Mouse (Mus musculus): ENCODE measurements around the gene Pde10a. TPM values are rescaled to one million over a fixed set of nuclear protein-coding genes. Genes with fewer than 3 reads are reported as not detected.

The Pde10a gene
- polyA plus RNA-seq, 1 experiment, result 0.34 TPM

DNA sequence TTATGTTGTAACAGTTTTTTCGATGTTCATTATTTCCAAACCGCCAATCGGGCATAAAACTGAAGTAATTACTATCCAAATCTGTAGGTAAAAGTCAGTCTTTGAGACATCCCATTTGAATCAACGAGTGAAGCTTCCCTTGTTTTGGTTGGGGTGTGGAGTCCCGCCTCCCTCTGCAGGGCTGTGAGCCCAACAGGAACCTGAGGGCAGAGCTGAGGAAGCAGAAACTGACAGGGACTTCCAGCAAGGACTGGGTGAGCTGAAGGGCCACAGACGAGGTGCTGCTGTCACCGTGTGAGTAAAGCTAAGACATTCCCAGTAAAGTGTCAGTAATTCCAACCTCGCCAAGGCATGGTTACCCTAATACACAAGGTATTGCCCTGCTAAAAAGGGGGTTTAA lies 313.1 kb downstream of the Pde10a start:
- H3K36me3 ChIP-seq (ENCODE audit: control insufficient read depth, insufficient read depth), result no peaks in the 10 kb centered on the region
- no peak overlapping the region for H3ac ChIP-seq (ENCODE audit: control insufficient read depth, insufficient read length)
- H3K4me3 ChIP-seq, result no peak overlapping the region
- peaks cover 5% of the 10 kb centered on the region for H3K27me3 ChIP-seq (ENCODE audit: control insufficient read depth, insufficient read depth, insufficient read length)
- no peak for TF ChIP-seq USF1 (IDR thresholded peaks at IDR 0.05; ENCODE audit: low read depth)
- no peak for TF ChIP-seq REST (IDR thresholded peaks at IDR 0.05; ENCODE audit: insufficient read depth, insufficient read length)
- TF ChIP-seq SRF (IDR thresholded peaks at IDR 0.05; ENCODE audit: control insufficient read depth, insufficient read length, low read depth), result no peak
- no peaks in the 10 kb centered on the region for H3K79me2 ChIP-seq (ENCODE audit: control insufficient read depth, insufficient read depth)
- H3K4me2 ChIP-seq (ENCODE audit: low read depth), result no peak overlapping the region

DNA sequence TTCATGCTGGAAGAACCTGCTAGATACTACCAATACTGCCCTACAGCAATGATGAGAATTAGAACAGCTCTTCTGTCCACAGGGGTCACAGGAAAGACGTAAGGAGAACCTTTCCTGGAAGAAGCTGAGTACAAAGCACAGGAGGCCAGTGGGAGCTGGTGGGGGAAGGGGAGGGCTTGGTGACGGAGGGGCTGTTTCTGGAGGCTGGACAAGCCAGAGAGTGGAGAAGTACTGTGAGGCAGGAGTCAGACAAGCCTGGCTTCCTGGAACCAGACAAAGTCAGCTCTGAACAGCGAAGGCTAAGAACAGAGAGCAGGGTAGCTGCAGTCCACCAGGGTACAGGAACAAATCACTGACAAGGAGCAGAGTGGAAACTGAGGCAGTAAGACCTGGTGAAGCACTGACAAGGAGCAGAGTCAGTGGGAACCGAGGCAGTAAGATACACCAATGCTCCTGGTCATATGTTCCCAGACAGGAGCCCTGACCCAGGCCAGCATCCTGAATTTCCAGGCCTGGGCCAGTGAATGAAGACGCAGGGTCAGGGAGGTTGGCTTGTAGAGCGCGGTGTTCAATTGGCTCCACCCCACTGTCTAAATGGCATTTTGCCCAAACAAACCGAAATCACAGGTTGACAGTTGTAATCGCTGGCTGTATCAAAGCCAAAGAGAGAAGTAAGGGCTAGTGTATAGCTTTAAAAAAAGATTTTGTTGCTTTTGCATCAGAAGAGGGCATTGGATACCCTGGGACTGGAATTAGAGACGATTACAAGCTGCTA lies 314.3 kb downstream of the Pde10a start:
- TF ChIP-seq REST (IDR thresholded peaks at IDR 0.05; ENCODE audit: insufficient read depth, insufficient read length) (no peak), SRF (IDR thresholded peaks at IDR 0.05; ENCODE audit: control insufficient read depth, insufficient read length, low read depth) (no peak), MYOD1 (IDR thresholded peaks at IDR 0.05; ENCODE audit: control insufficient read depth in 1 of 3, insufficient read length in 2 of 3, low read depth in 2 of 3) (no peak), POLR2AphosphoS2 (IDR thresholded peaks at IDR 0.05; ENCODE audit: insufficient read length, low read depth) (no peak), TCF3 (IDR thresholded peaks at IDR 0.05; ENCODE audit: insufficient read length, low read depth) (no peak), TCF12 (IDR thresholded peaks at IDR 0.05; ENCODE audit: insufficient read depth, poor library complexity, severe bottlenecking) (no peak)
- Histone ChIP-seq H3K4me3 (no peak overlapping the region), H3ac (ENCODE audit: control insufficient read depth, insufficient read length) (no peak overlapping the region), H3K27me3 (ENCODE audit: control insufficient read depth, insufficient read depth, insufficient read length) (peaks cover 5% of the 10 kb centered on the region), H3K36me3 (ENCODE audit: control insufficient read depth, insufficient read depth) (no peaks in the 10 kb centered on the region), H3K4me2 (ENCODE audit: low read depth) (no peak overlapping the region), H3K79me2 (ENCODE audit: control insufficient read depth, insufficient read depth) (no peaks in the 10 kb centered on the region)

DNA sequence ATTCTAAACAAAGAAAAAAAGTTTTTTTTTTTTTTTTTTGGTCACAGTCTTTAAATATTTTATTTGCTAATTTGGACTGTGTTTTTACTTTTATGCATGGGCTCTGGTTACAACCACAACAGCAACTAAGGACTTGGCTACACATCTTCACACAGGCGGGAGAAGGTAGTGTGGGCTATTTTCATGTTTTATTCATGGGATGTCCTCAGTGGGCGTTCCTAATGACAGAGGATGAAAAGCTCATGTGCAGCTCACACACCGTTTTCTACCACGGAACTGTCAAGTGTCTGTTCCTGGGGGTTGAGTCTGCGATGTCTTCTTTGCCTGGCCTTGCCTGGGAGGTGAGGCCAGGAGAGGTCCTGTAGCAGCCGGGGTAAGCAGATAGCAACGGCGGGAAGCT lies 315.9 kb downstream of the Pde10a start:
- no peak overlapping the region for H3K4me3 ChIP-seq
- no peaks in the 10 kb centered on the region for H3K36me3 ChIP-seq (ENCODE audit: control insufficient read depth, insufficient read depth)
- H3K27me3 ChIP-seq (ENCODE audit: control insufficient read depth, insufficient read depth, insufficient read length), result peaks cover 5% of the 10 kb centered on the region
- H3K4me2 ChIP-seq (ENCODE audit: low read depth), result no peak overlapping the region
- no peaks in the 10 kb centered on the region for H3K79me2 ChIP-seq (ENCODE audit: control insufficient read depth, insufficient read depth)
- TF ChIP-seq MYOD1 (IDR thresholded peaks at IDR 0.05; ENCODE audit: control insufficient read depth in 1 of 3, insufficient read length in 2 of 3, low read depth in 2 of 3), result no peak
- no peak for TF ChIP-seq E2F4 (IDR thresholded peaks at IDR 0.05; ENCODE audit: insufficient read depth)
- no peak for TF ChIP-seq POLR2A (IDR thresholded peaks at IDR 0.05; ENCODE audit: insufficient read length, low read depth)
- no peak for TF ChIP-seq MYOG (IDR thresholded peaks at IDR 0.05; ENCODE audit: control insufficient read depth in 1 of 3, insufficient read depth in 1 of 3, insufficient read length in 2 of 3, low read depth in 2 of 3)
- no peak for TF ChIP-seq TCF12 (IDR thresholded peaks at IDR 0.05; ENCODE audit: insufficient read depth, poor library complexity, severe bottlenecking)
- TF ChIP-seq SRF (IDR thresholded peaks at IDR 0.05; ENCODE audit: control insufficient read depth, insufficient read length, low read depth), result no peak
- TF ChIP-seq CEBPB (IDR thresholded peaks at IDR 0.05; ENCODE audit: insufficient read depth, poor library complexity, severe bottlenecking), result no peak
- TF ChIP-seq USF1 (IDR thresholded peaks at IDR 0.05; ENCODE audit: low read depth), result no peak
- H3ac ChIP-seq (ENCODE audit: control insufficient read depth, insufficient read length), result no peak overlapping the region

- Histone ChIP-seq H3K36me3 (ENCODE audit: control insufficient read depth, insufficient read depth) (no peaks in the 10 kb centered on the region), H3K79me2 (ENCODE audit: control insufficient read depth, insufficient read depth) (no peaks in the 10 kb centered on the region), H3K4me3 (no peak overlapping the region), H3K4me2 (ENCODE audit: low read depth) (no peak overlapping the region), H3ac (ENCODE audit: control insufficient read depth, insufficient read length) (no peak overlapping the region), H3K27me3 (ENCODE audit: control insufficient read depth, insufficient read depth, insufficient read length) (peaks cover 5% of the 10 kb centered on the region)
- TF ChIP-seq SRF (IDR thresholded peaks at IDR 0.05; ENCODE audit: control insufficient read depth, insufficient read length, low read depth) (no peak), CEBPB (IDR thresholded peaks at IDR 0.05; ENCODE audit: insufficient read depth, poor library complexity, severe bottlenecking) (no peak), MYOG (IDR thresholded peaks at IDR 0.05; ENCODE audit: control insufficient read depth in 1 of 3, insufficient read depth in 1 of 3, insufficient read length in 2 of 3, low read depth in 2 of 3) (no peak), MYOD1 (IDR thresholded peaks at IDR 0.05; ENCODE audit: control insufficient read depth in 1 of 3, insufficient read length in 2 of 3, low read depth in 2 of 3) (no peak), POLR2A (IDR thresholded peaks at IDR 0.05; ENCODE audit: insufficient read length, low read depth) (no peak), TCF3 (IDR thresholded peaks at IDR 0.05; ENCODE audit: insufficient read length, low read depth) (no peak), TCF12 (IDR thresholded peaks at IDR 0.05; ENCODE audit: insufficient read depth, poor library complexity, severe bottlenecking) (no peak), E2F4 (IDR thresholded peaks at IDR 0.05; ENCODE audit: insufficient read depth) (no peak), POLR2AphosphoS2 (IDR thresholded peaks at IDR 0.05; ENCODE audit: insufficient read length, low read depth) (no peak), MAX (IDR thresholded peaks at IDR 0.05; ENCODE audit: low read depth) (no peak)
Measured at GRCm38 (mm10) chr17:8841897-8842540, 316.8 kb downstream of the Pde10a start.

- H3K4me2 ChIP-seq (ENCODE audit: low read depth), result no peak overlapping the region
- TF ChIP-seq POLR2A (IDR thresholded peaks at IDR 0.05; ENCODE audit: insufficient read length, low read depth), result no peak
- TF ChIP-seq USF1 (IDR thresholded peaks at IDR 0.05; ENCODE audit: low read depth), result no peak
- no peak for TF ChIP-seq SRF (IDR thresholded peaks at IDR 0.05; ENCODE audit: control insufficient read depth, insufficient read length, low read depth)
- no peak overlapping the region for H3ac ChIP-seq (ENCODE audit: control insufficient read depth, insufficient read length)
- H3K27me3 ChIP-seq (ENCODE audit: control insufficient read depth, insufficient read depth, insufficient read length), result peaks cover 5% of the 10 kb centered on the region
- no peaks in the 10 kb centered on the region for H3K36me3 ChIP-seq (ENCODE audit: control insufficient read depth, insufficient read depth)
- no peak overlapping the region for H3K4me3 ChIP-seq
- H3K79me2 ChIP-seq (ENCODE audit: control insufficient read depth, insufficient read depth), result no peaks in the 10 kb centered on the region
Measured at GRCm38 (mm10) chr17:8842662-8843061, 317.5 kb downstream of the Pde10a start.

Data from myocyte (in vitro differentiated cells).